Mouse (Mus musculus) right cerebral cortex, adult 2 months (tissue): ENCODE results near the gene Sfxn3.
"Not testable (repeated sequence)": the region's sequence is repeated elsewhere in the genome, so short reads cannot be mapped to it uniquely, and the experiment has no call there.

ENCODE experiments used
- DNase-seq, 2 experiments: peaks; one replicate each; pipeline ENCODE4 v3.0.0; 2021 to 2022; ENCODE audit warnings: low spot score in 2 of 2

Sfxn3 gene

GRCm38 (mm10) chr19:45018351-45018831 is 28.9 kb upstream of the Sfxn3 start:
- no peak for DNase-seq

GRCm38 (mm10) chr19:45020348-45020747 is 27.0 kb upstream of the Sfxn3 start:
- no peak for DNase-seq

GRCm38 (mm10) chr19:45021362-45021761 is 25.9 kb upstream of the Sfxn3 start:
- DNase-seq, result no peak

- no peak for DNase-seq
Observed at GRCm38 (mm10) chr19:45023993-45024392, 23.3 kb upstream of the Sfxn3 start.

- DNase-seq, result no peak
Observed at GRCm38 (mm10) chr19:45024775-45025174, 22.5 kb upstream of the Sfxn3 start.

GRCm38 (mm10) chr19:45025937-45026568 is 21.2 kb upstream of the Sfxn3 start:
- DNase-seq, result no peak

GRCm38 (mm10) chr19:45026958-45027670 is 20.2 kb upstream of the Sfxn3 start:
- no peak for DNase-seq

GRCm38 (mm10) chr19:45027848-45028247 is 19.5 kb upstream of the Sfxn3 start:
- no peak for DNase-seq

GRCm38 (mm10) chr19:45028746-45029145 is 18.6 kb upstream of the Sfxn3 start:
- no peak for DNase-seq

- no peak for DNase-seq
Observed at GRCm38 (mm10) chr19:45029571-45029970, 17.7 kb upstream of the Sfxn3 start.

GRCm38 (mm10) chr19:45030111-45030510 is 17.2 kb upstream of the Sfxn3 start:
- DNase-seq, result peak in 1 of 2 experiments; percentile 61

GRCm38 (mm10) chr19:45030746-45031693 is 16.3 kb upstream of the Sfxn3 start:
- peak; percentile 79 to 86 for DNase-seq

GRCm38 (mm10) chr19:45031780-45032179 is 15.5 kb upstream of the Sfxn3 start:
- DNase-seq, result peak; percentile 72 to 78

GRCm38 (mm10) chr19:45032570-45033332 is 14.6 kb upstream of the Sfxn3 start:
- no peak for DNase-seq

GRCm38 (mm10) chr19:45036867-45037266 is 10.4 kb upstream of the Sfxn3 start:
- no peak for DNase-seq

- DNase-seq, result not testable (repeated sequence)
Observed at GRCm38 (mm10) chr19:45038198-45038597, 9.1 kb upstream of the Sfxn3 start.

GRCm38 (mm10) chr19:45040214-45040613 is 7.1 kb upstream of the Sfxn3 start:
- DNase-seq, result no peak

GRCm38 (mm10) chr19:45044389-45044927 is 2.8 kb upstream of the Sfxn3 start:
- DNase-seq, result no peak

GRCm38 (mm10) chr19:45045236-45045635 is 2.1 kb upstream of the Sfxn3 start:
- no peak for DNase-seq

- no peak for DNase-seq
Observed at GRCm38 (mm10) chr19:45045651-45046050, 1.7 kb upstream of the Sfxn3 start, which contains the start of gene Pdzd7. TSS of gene Pdzd7 (minus strand) at chr19:45045717.
